Mouse (Mus musculus): ENCODE results near the gene Slc30a9.

DNA sequence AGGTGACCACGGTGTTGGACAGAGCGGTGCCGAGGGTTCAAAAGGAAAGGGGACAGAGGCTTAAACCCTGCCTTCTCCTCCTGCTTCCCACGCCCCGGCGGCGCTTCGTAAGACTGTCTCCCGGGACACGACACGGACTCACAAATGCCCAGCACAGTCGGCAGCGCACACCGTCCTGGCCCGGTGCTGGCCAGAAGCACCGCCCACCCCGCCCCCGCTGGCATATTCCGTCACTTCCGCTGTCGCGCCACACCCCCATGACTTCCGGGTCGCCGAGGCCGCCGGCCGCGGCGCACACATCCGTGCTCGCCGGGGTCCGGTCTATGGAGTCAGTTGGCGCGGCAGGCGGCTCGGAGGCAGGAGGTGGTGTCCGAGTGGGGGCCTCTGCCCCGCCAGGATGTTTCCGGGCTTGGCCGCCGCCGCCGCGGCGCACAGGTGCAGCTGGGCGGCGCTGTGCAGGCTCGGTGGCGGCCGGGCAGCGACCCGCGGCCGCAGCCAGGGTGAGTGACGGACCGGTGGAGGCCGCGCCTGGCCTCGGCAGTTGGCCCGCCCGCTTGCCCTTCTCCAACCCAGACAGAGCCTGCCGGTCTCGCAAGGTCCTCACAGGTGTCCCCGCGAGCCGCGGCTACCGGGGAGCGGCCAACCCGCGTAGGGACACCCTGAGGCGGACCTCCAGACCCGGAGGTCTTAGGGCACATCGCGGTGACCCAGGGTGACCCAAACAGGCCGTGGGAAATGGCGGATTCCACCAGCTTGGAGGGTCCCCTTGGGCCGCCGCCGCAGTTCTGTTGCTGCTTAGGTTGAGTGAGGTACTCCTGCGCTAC, at the start of gene Slc30a9:
- TF ChIP-seq CTCF (IDR thresholded peaks at IDR 0.05; ENCODE audit: insufficient read depth, low read length) (no peak), POLR2A (IDR thresholded peaks at IDR 0.05; ENCODE audit: borderline replicate concordance, extremely low read depth, low read depth, low read length) (peak; percentile 92)

All from lung, adult 2 months (tissue).